Mouse (Mus musculus): ENCODE results near the gene Slc30a6. TPM values are rescaled to one million over a fixed set of nuclear protein-coding genes. Genes with fewer than 3 reads are reported as not detected.

Gene Slc30a6
- 13.4 and 18.3 TPM in 2 replicates for total RNA-seq (2017)

- peak; percentile 99 for ATAC-seq (ENCODE audit: extremely low read depth, insufficient number of reproducible peaks, low FRiP score, poor library complexity, severe bottlenecking)
Observed at GRCm38 (mm10) chr17:74395383-74396065, at the start of gene Slc30a6. Gene Slc30a6 (plus strand): TSS chr17:74395608.

- no peak for ATAC-seq (ENCODE audit: extremely low read depth, insufficient number of reproducible peaks, low FRiP score, poor library complexity, severe bottlenecking)
Observed at GRCm38 (mm10) chr17:74363592-74363991, 31.8 kb upstream of the Slc30a6 start.

GRCm38 (mm10) chr17:74376916-74377315, 18.5 kb upstream of the Slc30a6 start:
- ATAC-seq (ENCODE audit: extremely low read depth, insufficient number of reproducible peaks, low FRiP score, poor library complexity, severe bottlenecking), result no peak

GRCm38 (mm10) chr17:74386657-74387056, 8.8 kb upstream of the Slc30a6 start:
- ATAC-seq (ENCODE audit: extremely low read depth, insufficient number of reproducible peaks, low FRiP score, poor library complexity, severe bottlenecking), result no peak

GRCm38 (mm10) chr17:74389847-74390246, 5.6 kb upstream of the Slc30a6 start:
- no peak for ATAC-seq (ENCODE audit: extremely low read depth, insufficient number of reproducible peaks, low FRiP score, poor library complexity, severe bottlenecking)

GRCm38 (mm10) chr17:74394381-74394780, 1.0 kb upstream of the Slc30a6 start:
- ATAC-seq (ENCODE audit: extremely low read depth, insufficient number of reproducible peaks, low FRiP score, poor library complexity, severe bottlenecking), result no peak

- ATAC-seq (ENCODE audit: extremely low read depth, insufficient number of reproducible peaks, low FRiP score, poor library complexity, severe bottlenecking), result no peak; the same call in 1 of the 2 replicates
Observed at GRCm38 (mm10) chr17:74394855-74395254, 553 bp upstream of the Slc30a6 start.

GRCm38 (mm10) chr17:74396766-74397165, 1.4 kb downstream of the Slc30a6 start:
- no peak for ATAC-seq (ENCODE audit: extremely low read depth, insufficient number of reproducible peaks, low FRiP score, poor library complexity, severe bottlenecking)

GRCm38 (mm10) chr17:74397173-74397572, 1.8 kb downstream of the Slc30a6 start:
- no peak for ATAC-seq (ENCODE audit: extremely low read depth, insufficient number of reproducible peaks, low FRiP score, poor library complexity, severe bottlenecking)

GRCm38 (mm10) chr17:74402486-74403222, 7.2 kb downstream of the Slc30a6 start:
- no peak for ATAC-seq (ENCODE audit: extremely low read depth, insufficient number of reproducible peaks, low FRiP score, poor library complexity, severe bottlenecking)

GRCm38 (mm10) chr17:74406487-74406886, 11.1 kb downstream of the Slc30a6 start:
- ATAC-seq (ENCODE audit: extremely low read depth, insufficient number of reproducible peaks, low FRiP score, poor library complexity, severe bottlenecking), result no peak

GRCm38 (mm10) chr17:74409722-74410121, 14.3 kb downstream of the Slc30a6 start:
- no peak for ATAC-seq (ENCODE audit: extremely low read depth, insufficient number of reproducible peaks, low FRiP score, poor library complexity, severe bottlenecking)

- ATAC-seq (ENCODE audit: extremely low read depth, insufficient number of reproducible peaks, low FRiP score, poor library complexity, severe bottlenecking), result no peak
Observed at GRCm38 (mm10) chr17:74413324-74413723, 17.9 kb downstream of the Slc30a6 start.

- no peak for ATAC-seq (ENCODE audit: extremely low read depth, insufficient number of reproducible peaks, low FRiP score, poor library complexity, severe bottlenecking)
Observed at GRCm38 (mm10) chr17:74414671-74415070, 19.3 kb downstream of the Slc30a6 start.

- no peak for ATAC-seq (ENCODE audit: extremely low read depth, insufficient number of reproducible peaks, low FRiP score, poor library complexity, severe bottlenecking)
Observed at GRCm38 (mm10) chr17:74416841-74417360, 21.5 kb downstream of the Slc30a6 start.

GRCm38 (mm10) chr17:74418171-74418570, 22.8 kb downstream of the Slc30a6 start:
- no peak for ATAC-seq (ENCODE audit: extremely low read depth, insufficient number of reproducible peaks, low FRiP score, poor library complexity, severe bottlenecking)

- ATAC-seq (ENCODE audit: extremely low read depth, insufficient number of reproducible peaks, low FRiP score, poor library complexity, severe bottlenecking), result no peak
Observed at GRCm38 (mm10) chr17:74420656-74421055, 25.2 kb downstream of the Slc30a6 start.

GRCm38 (mm10) chr17:74424401-74425005, 29.1 kb downstream of the Slc30a6 start:
- ATAC-seq (ENCODE audit: extremely low read depth, insufficient number of reproducible peaks, low FRiP score, poor library complexity, severe bottlenecking), result no peak

GRCm38 (mm10) chr17:74430074-74430473, 34.7 kb downstream of the Slc30a6 start:
- no peak for ATAC-seq (ENCODE audit: extremely low read depth, insufficient number of reproducible peaks, low FRiP score, poor library complexity, severe bottlenecking)

- no peak for ATAC-seq (ENCODE audit: extremely low read depth, insufficient number of reproducible peaks, low FRiP score, poor library complexity, severe bottlenecking)
Observed at GRCm38 (mm10) chr17:74431481-74431880, 36.1 kb downstream of the Slc30a6 start.
